Mouse (Mus musculus) heart, postnatal 0 days (tissue): ENCODE results near the gene Vamp9. TPM values are rescaled to one million over a fixed set of nuclear protein-coding genes. Genes with fewer than 3 reads are reported as not detected.

Source experiments
- ATAC-seq: fragments of 200-750 bp; cut with Nextera tagmentation; 2 replicates; pipeline ENCODE4 v1.8.0; 2017; ENCODE audit warnings: low read depth, moderate number of reproducible peaks, moderate library complexity; ENCODE audit not compliant: insufficient read depth
- DNase-seq: peaks from one replicate; pipeline ENCODE4 v3.0.0-alpha.2; 2016; ENCODE audit warnings: low spot score
- H3K27ac ChIP-seq: fragments of 300-500 bp; sonication (generic); 2 replicates; pipeline ENCODE4 v1.5.1; 2014; ENCODE audit warnings: low read depth, mild to moderate bottlenecking
- H3K27me3 ChIP-seq: fragments of 300-500 bp; sonication (generic); 2 replicates; pipeline ENCODE4 v1.6.1; 2014; ENCODE audit warnings: low read length, mixed read lengths; ENCODE audit not compliant: control insufficient read depth, insufficient read depth
- H3K36me3 ChIP-seq: fragments of 300-500 bp; sonication (generic); replicated peaks from 2 replicates; pipeline ENCODE4 v1.6.1; 2014; ENCODE audit warnings: low read length, mixed read lengths; ENCODE audit not compliant: control insufficient read depth, insufficient read depth
- H3K4me1 ChIP-seq: fragments of 300-500 bp; sonication (generic); 2 replicates; pipeline ENCODE4 v1.6.1; 2014; ENCODE audit warnings: antibody characterized with exemption; ENCODE audit not compliant: control insufficient read depth, insufficient read depth
- H3K4me2 ChIP-seq: fragments of 300-500 bp; sonication (generic); 2 replicates; pipeline ENCODE4 v1.6.1; 2014; ENCODE audit warnings: low read depth, mild to moderate bottlenecking, low read length, moderate library complexity
- H3K4me3 ChIP-seq: fragments of 300-500 bp; sonication (generic); 2 replicates; pipeline ENCODE4 v1.5.1; 2014; ENCODE audit warnings: low read depth, low read length
- H3K9ac ChIP-seq: fragments of 300-500 bp; sonication (generic); replicated peaks from 2 replicates; pipeline ENCODE4 v1.6.1; 2014; ENCODE audit warnings: low read depth, low read length, mixed read lengths
- H3K9me3 ChIP-seq: fragments of 300-500 bp; sonication (generic); replicated peaks from 2 replicates; pipeline ENCODE4 v1.6.1; 2016; ENCODE audit warnings: low read length; ENCODE audit not compliant: control insufficient read depth
- CTCF ChIP-seq: IDR thresholded peaks from 2 replicates; pipeline ENCODE4 v1.5.1; 2016; ENCODE audit warnings: antibody characterized with exemption, control low read depth, low read depth
- EP300 ChIP-seq: IDR thresholded peaks from 2 replicates; pipeline ENCODE4 v1.6.1; 2016; ENCODE audit warnings: antibody characterized with exemption, low read depth
- WGBS: fragments of 180-500 bp; shearing (Covaris S2); extraction: QIAGEN DNeasy Blood & Tissue Kit; methylation state at CpG from one replicate; pipeline ENCODE4 v1.1.7; 2014; 5-methylcytosine and 5-hydroxymethylcytosine counted together
- polyA plus RNA-seq: library from polyadenylated mRNA; unstranded; fragments of >200 nt; fragmentation: Nextera tagmentation; extraction: Ambion mirVana; gene quantifications from 2 replicates; pipeline ENCODE4 v1.2.1, GENCODE M21; 2015
- total RNA-seq: library from RNA; depleted of rRNA; stranded (reverse); fragments of >200 nt; gene quantifications from 2 replicates; pipeline ENCODE4 v1.2.3, GENCODE M21; 2014; ENCODE audit warnings: low replicate concordance; rRNA removed

The Vamp9 gene
- total RNA-seq: not detected in 2 replicates
- polyA plus RNA-seq: 0.72 and 0.97 TPM in 2 replicates

- DNase-seq (peak; percentile 95), ATAC-seq (peak; percentile 99)
- 10% methylated on average over 49 of the region's 49 CpGs for WGBS
- no peaks in the 10 kb centered on the region for H3K9me3 ChIP-seq
- H3K36me3 ChIP-seq: no peaks in the 10 kb centered on the region
- H3K9ac ChIP-seq: peak within 1 kb of the TSS; percentile 57; the same call in 1 of the 2 replicates
- peak within 1 kb of the TSS; percentile 62 for H3K4me2 ChIP-seq
- H3K27me3 ChIP-seq: no peaks in the 10 kb centered on the region
- H3K4me1 ChIP-seq: no peaks in the 10 kb centered on the region
- peak within 1 kb of the TSS; percentile 93 for H3K27ac ChIP-seq
- H3K4me3 ChIP-seq: peak within 1 kb of the TSS; percentile 61
- TF ChIP-seq CTCF (peak; percentile 36), EP300 (no peak)
Observed at GRCm38 (mm10) chr5:99906181-99906956, at the start of gene Vamp9. TSS of gene Vamp9 (plus strand) at chr5:99906254.

- H3K27me3 ChIP-seq: no peaks in the 10 kb centered on the region
- no peak overlapping the region for H3K9ac ChIP-seq
- no peak for DNase-seq
- H3K4me3 ChIP-seq: no peak overlapping the region
- H3K4me1 ChIP-seq: no peaks in the 10 kb centered on the region
- H3K27ac ChIP-seq: no peak overlapping the region
- no peak overlapping the region for H3K4me2 ChIP-seq
- WGBS: 35% methylated on average over 14 of the region's 14 CpGs
- no peak for ATAC-seq
- H3K9me3 ChIP-seq: no peaks in the 10 kb centered on the region
- no peak for TF ChIP-seq EP300
- TF ChIP-seq CTCF: no peak
- H3K36me3 ChIP-seq: no peaks in the 10 kb centered on the region
Observed at GRCm38 (mm10) chr5:99857106-99857637, 48.9 kb upstream of the Vamp9 start.

GRCm38 (mm10) chr5:99859637-99860433 lies 46.2 kb upstream of the Vamp9 start:
- no peak overlapping the region for H3K4me2 ChIP-seq
- TF ChIP-seq EP300 (no peak), CTCF (no peak)
- no peak overlapping the region for H3K4me3 ChIP-seq
- H3K27ac ChIP-seq: no peak overlapping the region
- WGBS: 57% methylated on average over 13 of the region's 13 CpGs
- no peaks in the 10 kb centered on the region for H3K27me3 ChIP-seq
- no peaks in the 10 kb centered on the region for H3K9me3 ChIP-seq
- DNase-seq: no peak
- ATAC-seq: no peak
- H3K9ac ChIP-seq: no peak overlapping the region
- H3K4me1 ChIP-seq: no peaks in the 10 kb centered on the region
- H3K36me3 ChIP-seq: no peaks in the 10 kb centered on the region

GRCm38 (mm10) chr5:99861816-99862215 lies 44.2 kb upstream of the Vamp9 start:
- 77% methylated on average over 6 of the region's 6 CpGs for WGBS
- no peak overlapping the region for H3K27ac ChIP-seq
- no peak overlapping the region for H3K4me3 ChIP-seq
- H3K9me3 ChIP-seq: no peaks in the 10 kb centered on the region
- DNase-seq (no peak), ATAC-seq (no peak)
- no peaks in the 10 kb centered on the region for H3K27me3 ChIP-seq
- H3K4me1 ChIP-seq: no peaks in the 10 kb centered on the region
- H3K36me3 ChIP-seq: no peaks in the 10 kb centered on the region
- no peak overlapping the region for H3K4me2 ChIP-seq
- TF ChIP-seq CTCF (no peak), EP300 (no peak)
- no peak overlapping the region for H3K9ac ChIP-seq

- Histone ChIP-seq H3K27ac (no peak overlapping the region), H3K36me3 (no peaks in the 10 kb centered on the region), H3K9ac (no peak overlapping the region), H3K27me3 (no peaks in the 10 kb centered on the region), H3K4me3 (no peak overlapping the region), H3K4me2 (no peak overlapping the region), H3K9me3 (no peaks in the 10 kb centered on the region), H3K4me1 (no peaks in the 10 kb centered on the region)
- TF ChIP-seq CTCF (no peak), EP300 (no peak)
- DNase-seq (no peak), ATAC-seq (no peak)
- WGBS: 75% methylated on average over 13 of the region's 13 CpGs
Observed at GRCm38 (mm10) chr5:99863656-99864380, 42.2 kb upstream of the Vamp9 start.
